Mouse (Mus musculus) lung, embryonic 14.5 days (tissue): ENCODE measurements around the gene Mia3. TPM values are rescaled to one million over a fixed set of nuclear protein-coding genes. Genes with fewer than 3 reads are reported as not detected.

Experiments used
- ATAC-seq: fragments of 200-750 bp; cut with Nextera tagmentation; 2 replicates; pipeline ENCODE4 v1.8.0; 2017; ENCODE audit warnings: mild to moderate bottlenecking, moderate TSS enrichment, moderate library complexity; ENCODE audit not compliant: insufficient read depth
- DNase-seq: peaks from one replicate; pipeline ENCODE4 v3.0.0-alpha.2; 2015
- H3K27ac ChIP-seq: fragments of 300-500 bp; sonication (generic); 2 replicates; pipeline ENCODE4 v1.5.1; 2014; ENCODE audit warnings: low read depth, mild to moderate bottlenecking, moderate library complexity
- H3K27me3 ChIP-seq: fragments of 300-500 bp; sonication (generic); 2 replicates; pipeline ENCODE4 v1.6.1; 2014; ENCODE audit warnings: low read length, control low read depth; ENCODE audit not compliant: insufficient read depth
- H3K36me3 ChIP-seq: fragments of 300-500 bp; sonication (generic); 2 replicates; pipeline ENCODE4 v1.6.1; 2014; ENCODE audit warnings: control low read depth; ENCODE audit not compliant: insufficient read depth
- H3K4me1 ChIP-seq: fragments of 300-500 bp; sonication (generic); 2 replicates; pipeline ENCODE4 v1.6.1; 2014; ENCODE audit warnings: antibody characterized with exemption, control low read depth; ENCODE audit not compliant: insufficient read depth
- H3K4me2 ChIP-seq: fragments of 300-500 bp; sonication (generic); 2 replicates; pipeline ENCODE4 v1.6.1; 2014; ENCODE audit warnings: mild to moderate bottlenecking
- H3K4me3 ChIP-seq: fragments of 300-500 bp; sonication (generic); 2 replicates; pipeline ENCODE4 v1.5.1; 2014; ENCODE audit warnings: low read depth, low read length
- H3K9ac ChIP-seq: fragments of 300-500 bp; sonication (generic); 2 replicates; pipeline ENCODE4 v1.6.1; 2014
- H3K9me3 ChIP-seq: fragments of 300-500 bp; sonication (generic); 2 replicates; pipeline ENCODE4 v1.6.1; 2016; ENCODE audit warnings: low read depth, low read length, control low read depth
- CTCF ChIP-seq: IDR thresholded peaks from 2 replicates; pipeline ENCODE4 v1.5.1; 2016; ENCODE audit warnings: antibody characterized with exemption, low read depth
- WGBS: fragments of 180-500 bp; shearing (Covaris S2); extraction: QIAGEN DNeasy Blood & Tissue Kit; methylation state at CpG from one replicate; pipeline ENCODE4 v1.1.7; 2014; 5-methylcytosine and 5-hydroxymethylcytosine counted together
- polyA plus RNA-seq: library from polyadenylated mRNA; unstranded; fragments of >200 nt; fragmentation: Nextera tagmentation; extraction: Ambion mirVana; gene quantifications from 2 replicates; pipeline ENCODE4 v1.2.1, GENCODE M21; 2014

Mia3 gene
- polyA plus RNA-seq, 1 experiment from 2014 or later = 108 TPM

DNA sequence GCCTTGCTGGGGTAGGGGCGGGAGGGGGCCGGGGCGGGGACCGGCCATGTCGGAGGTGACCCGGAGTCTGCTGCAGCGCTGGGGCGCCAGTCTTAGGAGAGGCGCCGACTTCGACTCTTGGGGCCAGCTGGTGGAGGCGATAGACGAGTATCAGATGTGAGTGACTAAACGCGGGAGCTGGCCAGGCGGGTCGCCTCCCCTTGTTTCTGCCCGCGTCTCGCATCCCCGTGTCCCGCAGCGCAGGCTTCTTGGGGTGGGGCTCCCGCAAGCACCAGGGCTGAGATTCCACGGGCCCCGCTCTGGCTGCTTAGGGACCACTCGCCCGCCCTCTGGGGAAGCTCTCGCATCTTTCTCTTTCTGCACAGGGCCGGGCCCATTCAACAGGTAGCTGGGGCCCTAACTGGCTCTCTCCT, 71.9 kb downstream of the Mia3 start:
- H3K9ac ChIP-seq = peak overlapping the region; percentile 46
- no peak; the same call in 1 of the 2 replicates for ATAC-seq
- H3K27me3 ChIP-seq = no peaks in the 10 kb centered on the region
- peak overlapping the region; percentile 48 for H3K4me3 ChIP-seq
- peaks cover 12% of the 10 kb centered on the region for H3K36me3 ChIP-seq
- no peak for TF ChIP-seq CTCF
- WGBS = under 1% methylated on average over 28 of the region's 30 CpGs
- H3K9me3 ChIP-seq = no peaks in the 10 kb centered on the region
- peak overlapping the region; percentile 59 for H3K4me2 ChIP-seq
- peak; percentile 64 for DNase-seq
- H3K27ac ChIP-seq = peak overlapping the region; percentile 38; the same call in 1 of the 2 replicates
- H3K4me1 ChIP-seq = no peaks in the 10 kb centered on the region

DNA sequence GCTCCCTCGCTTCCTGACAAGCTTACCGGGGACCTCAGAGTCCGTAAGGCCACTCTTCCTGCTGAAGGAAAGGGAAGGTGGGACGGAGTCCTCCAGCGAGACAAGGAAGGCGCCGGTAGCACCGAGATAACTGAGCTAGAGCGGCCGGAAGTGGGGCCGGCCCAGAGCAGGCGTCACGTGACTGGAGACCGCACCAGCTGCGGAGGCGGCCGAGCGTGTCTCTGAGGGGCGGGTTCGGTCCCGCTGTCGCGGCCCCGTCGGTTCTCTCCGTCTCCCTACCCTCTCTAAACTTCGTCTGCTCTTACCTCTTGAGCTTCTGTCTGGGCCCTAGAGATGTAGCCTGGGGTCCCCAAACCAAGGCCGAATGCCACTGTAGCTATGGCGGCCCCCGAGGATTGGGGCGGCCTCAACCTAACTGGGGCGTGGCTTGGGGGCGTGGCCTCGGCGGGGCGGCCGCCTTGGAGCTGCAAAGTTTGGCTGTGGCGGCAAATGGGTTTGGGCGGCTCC, 72.4 kb downstream of the Mia3 start, which contains the start of gene Brox:
Gene Brox (minus strand): TSS at position 393 of the 507 bp plus-strand sequence.
- peak; percentile 95 for DNase-seq
- WGBS = under 1% methylated on average over 39 of the region's 39 CpGs

DNA sequence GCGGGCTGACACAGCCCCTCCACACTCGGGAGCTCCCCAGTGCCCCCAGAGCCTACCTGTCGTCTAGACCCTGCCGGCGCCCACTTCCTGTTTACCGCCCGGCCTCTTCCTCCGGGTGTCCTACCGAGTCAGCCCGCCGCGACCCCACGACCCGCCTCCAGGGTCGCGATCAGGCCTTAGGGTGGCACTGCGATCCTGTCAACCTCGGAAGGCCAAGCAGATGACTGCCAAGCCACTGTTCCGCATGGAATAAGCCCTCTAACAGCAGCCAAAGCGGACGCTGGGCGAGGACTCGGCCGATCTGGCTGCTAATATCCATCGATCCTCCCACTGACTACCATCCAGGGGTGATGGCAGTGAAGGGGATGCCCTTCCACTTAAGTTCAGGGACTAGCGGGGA, 72.9 kb downstream of the Mia3 start, which contains the start of gene Aida:
Gene Aida (plus strand): TSS at position 126 of the 400 bp plus-strand sequence.
- Histone ChIP-seq H3K36me3 (peaks cover 20% of the 10 kb centered on the region), H3K4me2 (peak within 1 kb of the TSS; percentile 59), H3K4me1 (no peaks in the 10 kb centered on the region), H3K9ac (peak within 1 kb of the TSS; percentile 46), H3K4me3 (peak within 1 kb of the TSS; percentile 48), H3K9me3 (no peaks in the 10 kb centered on the region), H3K27me3 (no peaks in the 10 kb centered on the region), H3K27ac (peak within 1 kb of the TSS; percentile 38; the same call in 1 of the 2 replicates)
- peak; percentile 12; the same call in 1 of the 2 replicates for TF ChIP-seq CTCF
- WGBS = 0% methylated on average over 26 of the region's 26 CpGs
- ATAC-seq = peak; percentile 8
- peak; percentile 53 for DNase-seq

More for the DNA sequence above, 72.4 kb downstream of the Mia3 start, which contains the start of gene Brox:
- peak within 1 kb of the TSS; percentile 59 for H3K4me2 ChIP-seq
- H3K4me1 ChIP-seq = no peaks in the 10 kb centered on the region
- H3K36me3 ChIP-seq = peaks cover 17% of the 10 kb centered on the region
- no peaks in the 10 kb centered on the region for H3K27me3 ChIP-seq
- ATAC-seq = peak; percentile 93
- H3K4me3 ChIP-seq = peak within 1 kb of the TSS; percentile 48
- no peak for TF ChIP-seq CTCF
- H3K27ac ChIP-seq = peak within 1 kb of the TSS; percentile 38; the same call in 1 of the 2 replicates
- no peaks in the 10 kb centered on the region for H3K9me3 ChIP-seq
- peak within 1 kb of the TSS; percentile 46 for H3K9ac ChIP-seq

DNA sequence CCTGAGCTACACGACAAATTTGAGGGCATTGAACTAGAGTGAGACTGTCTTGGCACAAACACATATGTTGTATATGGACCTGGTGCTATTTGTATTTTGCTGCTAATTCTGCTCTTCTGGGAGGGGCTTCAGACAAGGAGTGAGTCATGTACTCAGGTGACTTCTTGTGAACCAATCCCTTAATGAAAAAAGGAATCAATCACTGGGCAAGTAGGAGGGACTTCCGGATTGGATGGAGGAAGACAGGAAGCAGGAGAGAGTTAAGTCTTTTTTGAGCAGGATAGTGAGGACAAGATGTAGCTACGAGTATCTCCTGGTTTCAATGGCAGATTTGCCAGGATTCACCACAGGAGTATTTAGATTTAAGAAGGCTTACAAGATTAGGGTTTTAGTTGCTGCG, 79.8 kb downstream of the Mia3 start:
- WGBS = 94% methylated on average over 4 of the region's 4 CpGs

DNA sequence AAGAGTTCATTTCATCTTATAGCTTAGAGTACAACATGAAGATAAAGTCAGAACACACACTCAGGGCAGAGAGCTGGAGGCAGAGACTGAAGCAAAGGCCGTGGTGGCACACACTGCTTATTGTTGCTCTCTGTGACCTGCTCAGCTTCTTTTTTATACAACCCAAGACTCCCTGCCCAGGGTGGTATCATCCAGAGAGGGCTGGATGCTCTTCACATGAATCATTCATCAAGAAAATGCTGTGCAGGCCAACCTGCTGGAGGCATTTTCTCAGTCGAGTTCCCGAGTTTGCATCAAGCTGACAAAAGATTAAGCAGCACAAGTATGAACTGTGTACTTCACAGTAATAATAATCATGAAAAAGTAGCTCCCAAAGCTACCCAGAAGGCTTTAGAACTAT, 81.0 kb downstream of the Mia3 start:
- no peak for ATAC-seq
- Histone ChIP-seq H3K4me3 (no peak overlapping the region), H3K9ac (no peak overlapping the region), H3K4me2 (no peak overlapping the region), H3K27ac (no peak overlapping the region), H3K27me3 (no peaks in the 10 kb centered on the region), H3K4me1 (no peaks in the 10 kb centered on the region), H3K36me3 (peaks cover 88% of the 10 kb centered on the region), H3K9me3 (no peaks in the 10 kb centered on the region)
- TF ChIP-seq CTCF = no peak
- WGBS = 88% methylated on average over 3 of the region's 3 CpGs
- no peak for DNase-seq

More for the DNA sequence above, 79.8 kb downstream of the Mia3 start:
- DNase-seq (no peak), ATAC-seq (no peak)
- no peak overlapping the region for H3K4me2 ChIP-seq
- peaks cover 84% of the 10 kb centered on the region for H3K36me3 ChIP-seq
- H3K27ac ChIP-seq = no peak overlapping the region
- no peaks in the 10 kb centered on the region for H3K27me3 ChIP-seq
- TF ChIP-seq CTCF = no peak
- no peak overlapping the region for H3K9ac ChIP-seq
- no peak overlapping the region for H3K4me3 ChIP-seq
- no peaks in the 10 kb centered on the region for H3K4me1 ChIP-seq
- no peaks in the 10 kb centered on the region for H3K9me3 ChIP-seq

Other genes with a start within 250 kb of the Mia3 start
- gene Disp1, start 148.0 kb downstream of the Mia3 start, polyA plus RNA-seq = 7.8 and 9.1 TPM in 2 replicates
- 25.2 and 27.6 TPM in 2 replicates for gene Aida, start 73.0 kb downstream of the Mia3 start, polyA plus RNA-seq
- 42.0 and 45.3 TPM in 2 replicates for gene Brox, start 72.3 kb downstream of the Mia3 start, polyA plus RNA-seq
- gene Taf1a, start 19.4 kb upstream of the Mia3 start, polyA plus RNA-seq = 20.5 and 21.6 TPM in 2 replicates
- gene Hhipl2, start 48.7 kb upstream of the Mia3 start, polyA plus RNA-seq = 0.14 TPM in 1 of 2 replicates, not detected in the other